Mouse (Mus musculus) left cerebral cortex, adult 8-10 months (tissue): ENCODE measurements around the gene Plaur. TPM values are rescaled to one million over a fixed set of nuclear protein-coding genes. Genes with fewer than 3 reads are reported as not detected.
"Not testable (repeated sequence)": the region's sequence is repeated elsewhere in the genome, so short reads cannot be mapped to it uniquely, and the experiment has no call there.

ENCODE experiments used
- DNase-seq, 2 experiments: peaks; one replicate each; pipeline ENCODE4 v3.0.0; 2022; ENCODE audit warnings: low spot score in 2 of 2
- total RNA-seq, 4 experiments: library from RNA; stranded (reverse); gene quantifications; 2 replicates each; pipeline ENCODE4 v1.2.4; 2022

Plaur gene
- total RNA-seq, 4 experiments from 2014 or later: 0.72 to 4.6 (median 2.1) TPM

- DNase-seq: peak; percentile 72 to 79
Observed at GRCm38 (mm10) chr7:24506838-24507725, 44.8 kb downstream of the Plaur start, which contains the start of gene Zfp428. Gene Zfp428, plus strand, starts transcription at chr7:24507006.

GRCm38 (mm10) chr7:24507726-24508114, 45.4 kb downstream of the Plaur start:
- DNase-seq: no peak

- DNase-seq: no peak
Observed at GRCm38 (mm10) chr7:24512355-24512754, 50.1 kb downstream of the Plaur start, which contains the start of gene AC161166.1. Gene AC161166.1, minus strand, starts transcription at chr7:24512455.

GRCm38 (mm10) chr7:24516319-24516718, 54.0 kb downstream of the Plaur start:
- DNase-seq: not testable (repeated sequence)

GRCm38 (mm10) chr7:24517077-24517476, 54.8 kb downstream of the Plaur start:
- no peak for DNase-seq

GRCm38 (mm10) chr7:24517654-24518053, 55.4 kb downstream of the Plaur start:
- peak in 1 of 2 experiments; percentile 79 for DNase-seq

GRCm38 (mm10) chr7:24519130-24519529, 56.8 kb downstream of the Plaur start:
- no peak for DNase-seq

GRCm38 (mm10) chr7:24520054-24520453, 57.8 kb downstream of the Plaur start:
- not testable (repeated sequence) for DNase-seq

GRCm38 (mm10) chr7:24522805-24523204, 60.5 kb downstream of the Plaur start:
- DNase-seq: no peak

- DNase-seq: no peak
Observed at GRCm38 (mm10) chr7:24523723-24524122, 61.4 kb downstream of the Plaur start.

GRCm38 (mm10) chr7:24524978-24525377, 62.7 kb downstream of the Plaur start:
- DNase-seq: no peak

Other genes starting within 250 kb of the Plaur start
- 10 to 100 TPM in 3 of 4 experiments, 1 to 10 TPM in 1; 9.5 to 11.8 (median 10.5) TPM for gene Zfp109, start 224.9 kb upstream of the Plaur start, total RNA-seq
- gene Zfp108, start 207.7 kb upstream of the Plaur start, total RNA-seq: 1 to 10 TPM; 7.7 to 9.9 (median 9.0) TPM
- gene Zfp93, start 192.1 kb upstream of the Plaur start, total RNA-seq: 10 to 100 TPM; 12.3 to 15.8 (median 13.6) TPM
- 10 to 100 TPM; 19.0 to 24.4 (median 21.5) TPM for gene Zfp61, start 161.3 kb upstream of the Plaur start, total RNA-seq
- gene Zfp94, start 145.8 kb upstream of the Plaur start, total RNA-seq: 10 to 100 TPM; 14.2 to 16.4 (median 15.7) TPM
- gene Tescl, start 128.5 kb upstream of the Plaur start, total RNA-seq: not detected
- gene Lypd5, start 113.3 kb upstream of the Plaur start, total RNA-seq: not detected
- 1 to 10 TPM in 1 of 4 experiments, under 1 TPM in 3; 0.50 to 1.0 (median 0.53) TPM for gene Kcnn4, start 92.2 kb upstream of the Plaur start, total RNA-seq
- gene Smg9, start 62.9 kb upstream of the Plaur start, total RNA-seq: 10 to 100 TPM; 40.2 to 47.7 (median 43.4) TPM
- under 1 TPM in 1 of 4 experiments, not detected in 3; 0.21 TPM for gene Irgc1, start 10.2 kb upstream of the Plaur start, total RNA-seq
- 100 to 1,000 TPM; 215 to 253 (median 239) TPM for gene Cadm4, start 19.5 kb downstream of the Plaur start, total RNA-seq
- 10 to 100 TPM; 42.8 to 45.4 (median 44.1) TPM for gene Zfp428, start 44.5 kb downstream of the Plaur start, total RNA-seq
- gene AC161166.1, start 50.0 kb downstream of the Plaur start, total RNA-seq: not detected
- gene Irgq, start 68.2 kb downstream of the Plaur start, total RNA-seq: 10 to 100 TPM; 62.6 to 68.9 (median 66.6) TPM
- not detected for gene Pinlyp, start 83.6 kb downstream of the Plaur start, total RNA-seq
- 10 to 100 TPM; 37.2 to 39.8 (median 38.5) TPM for gene Xrcc1, start 83.8 kb downstream of the Plaur start, total RNA-seq
- gene Ethe1, start 125.1 kb downstream of the Plaur start, total RNA-seq: 10 to 100 TPM; 13.3 to 16.0 (median 15.1) TPM
- 1 to 10 TPM; 5.3 to 6.9 (median 5.7) TPM for gene Zfp575, start 125.2 kb downstream of the Plaur start, total RNA-seq
- gene Phldb3, start 148.3 kb downstream of the Plaur start, total RNA-seq: under 1 TPM in 3 of 4 experiments, not detected in 1; 0.13 to 0.39 (median 0.27) TPM
- gene Lypd3, start 174.1 kb downstream of the Plaur start, total RNA-seq: 1 to 10 TPM in 1 of 4 experiments, under 1 TPM in 3; 0.44 to 1.3 (median 0.63) TPM
- not detected for gene Tex101, start 214.2 kb downstream of the Plaur start, total RNA-seq
- gene BC049730, start 246.8 kb downstream of the Plaur start, total RNA-seq: not detected